In genomic region chr2:26646643-26647293, GRCm38 (mm10) we compare ENCODE assay signal across 8 mouse cellular contexts. TPM values are rescaled to one million over a fixed set of nuclear protein-coding genes. Genes with fewer than 3 reads are reported as not detected.
A peak's percentile ranks its signal among the peaks of the same experiment; 100 is the strongest.
DNase-seq lines count a peak whose midpoint lies in the region; ATAC-seq lines count a peak whose summit lies in the region.

No protein-coding gene starts in this region.

- H3K4me2 ChIP-seq in intestine, embryonic 14.5 days (ENCODE audit: low read length), result no peak overlapping the region
- no peak overlapping the region for H3K4me2 ChIP-seq in midbrain, embryonic 13.5 days (replicated peaks)

- H3K27ac ChIP-seq in intestine, embryonic 14.5 days (ENCODE audit: low read depth), result no peak overlapping the region
- H3K27ac ChIP-seq in limb, embryonic 10.5 days, result no peak overlapping the region
- H3K27ac ChIP-seq in midbrain, embryonic 13.5 days, result no peak overlapping the region

- intact Hi-C loops in gastrocnemius, postnatal 36 days (cut with DNase I), result loop anchor here (1.0 to 10.0 kb wide), 3 partner anchors 19 to 388 kb away; partner anchors contain the start of gene Surf6

- DNase-seq in urinary bladder, postnatal 36 days (ENCODE audit: low spot score in 2 of 2), result peak; percentile 27 to 69
- no peak for DNase-seq in urinary bladder, postnatal 10 days (ENCODE audit: low spot score)
- peak; percentile 94 for DNase-seq in embryo, embryonic 10.5 days (ENCODE audit: low spot score)
- peak; percentile 51 to 64 for DNase-seq in gastrocnemius, postnatal 36 days
- DNase-seq in intestine, embryonic 14.5 days (ENCODE audit: low spot score), result peak; percentile 95
- DNase-seq in limb, embryonic 10.5 days (ENCODE audit: low spot score), result peak; percentile 87
- DNase-seq in spleen, adult 12 weeks (ENCODE audit: low spot score), result peak; percentile 70

- no peaks in the 10 kb centered on the region for H3K4me1 ChIP-seq in intestine, embryonic 14.5 days (replicated peaks; ENCODE audit: control insufficient read depth, insufficient read depth, low read length)
- no peaks in the 10 kb centered on the region for H3K4me1 ChIP-seq in limb, embryonic 10.5 days
- H3K4me1 ChIP-seq in midbrain, embryonic 13.5 days (replicated peaks), result no peaks in the 10 kb centered on the region

- no peak overlapping the region for H3K9ac ChIP-seq in intestine, embryonic 14.5 days (ENCODE audit: low read length)
- no peak overlapping the region for H3K9ac ChIP-seq in midbrain, embryonic 13.5 days (replicated peaks)

- peak; percentile 90 for ATAC-seq in intestine, embryonic 14.5 days (replicated peaks; ENCODE audit: low FRiP score, low TSS enrichment, low read depth)
- ATAC-seq in midbrain, embryonic 13.5 days, result peak; percentile 99

- WGBS in intestine, embryonic 14.5 days, result 31% methylated on average over 3 of the region's 3 CpGs
- 34% methylated on average over 3 of the region's 3 CpGs for WGBS in limb, embryonic 10.5 days
- WGBS in midbrain, embryonic 13.5 days, result 19% methylated on average over 3 of the region's 3 CpGs

- no peaks in the 10 kb centered on the region for H3K36me3 ChIP-seq in intestine, embryonic 14.5 days (ENCODE audit: control insufficient read depth, insufficient read depth, low read length)
- no peaks in the 10 kb centered on the region for H3K36me3 ChIP-seq in limb, embryonic 10.5 days
- no peaks in the 10 kb centered on the region for H3K36me3 ChIP-seq in midbrain, embryonic 13.5 days

- no peaks in the 10 kb centered on the region for H3K9me3 ChIP-seq in intestine, embryonic 14.5 days (ENCODE audit: control insufficient read depth, low read length)
- H3K9me3 ChIP-seq in limb, embryonic 10.5 days (replicated peaks), result no peaks in the 10 kb centered on the region
- no peaks in the 10 kb centered on the region for H3K9me3 ChIP-seq in midbrain, embryonic 13.5 days

- H3K4me3 ChIP-seq in intestine, embryonic 14.5 days (ENCODE audit: low read depth, low read length), result no peak overlapping the region
- no peak overlapping the region for H3K4me3 ChIP-seq in limb, embryonic 10.5 days
- no peak overlapping the region for H3K4me3 ChIP-seq in midbrain, embryonic 13.5 days (replicated peaks)

- H3K27me3 ChIP-seq in intestine, embryonic 14.5 days (replicated peaks; ENCODE audit: control insufficient read depth, insufficient read depth, low read length), result no peaks in the 10 kb centered on the region
- H3K27me3 ChIP-seq in limb, embryonic 10.5 days (ENCODE audit: low read depth, poor library complexity, severe bottlenecking), result no peaks in the 10 kb centered on the region
- no peaks in the 10 kb centered on the region for H3K27me3 ChIP-seq in midbrain, embryonic 13.5 days

RNA-seq across cellular contexts. Expression of gene Fam69b, which starts 18.5 kb away (rescaled TPM):
- total RNA-seq in gastrocnemius, postnatal 36 days (2021), result 1 to 10 TPM; 1.6 to 2.3 TPM
- 39.7 and 41.3 TPM in 2 replicates for polyA plus RNA-seq in intestine, embryonic 14.5 days (2014; fragmentation: Nextera tagmentation; extraction: Ambion mirVana)
- 31.3 and 43.3 TPM in 2 replicates for polyA plus RNA-seq in limb, embryonic 10.5 days (2016; fragmentation: Nextera tagmentation; extraction: Ambion mirVana)
- 112 and 118 TPM in 2 replicates for polyA plus RNA-seq in midbrain, embryonic 13.5 days (2015; fragmentation: Nextera tagmentation; extraction: Ambion mirVana)

RNA-seq across cellular contexts. Expression of gene Lcn4, which starts 24.3 kb away (rescaled TPM):
- total RNA-seq in gastrocnemius, postnatal 36 days (2021), result not detected
- polyA plus RNA-seq in intestine, embryonic 14.5 days (2014; fragmentation: Nextera tagmentation; extraction: Ambion mirVana), result not detected in 2 replicates
- polyA plus RNA-seq in limb, embryonic 10.5 days (2016; fragmentation: Nextera tagmentation; extraction: Ambion mirVana), result not detected in 2 replicates
- not detected in 2 replicates for polyA plus RNA-seq in midbrain, embryonic 13.5 days (2015; fragmentation: Nextera tagmentation; extraction: Ambion mirVana)

RNA-seq across cellular contexts. Expression of gene Agpat2, which starts 42.6 kb away (rescaled TPM):
- total RNA-seq in gastrocnemius, postnatal 36 days (2021), result 1 to 10 TPM; 5.6 to 5.9 TPM
- polyA plus RNA-seq in intestine, embryonic 14.5 days (2014; fragmentation: Nextera tagmentation; extraction: Ambion mirVana), result 47.5 and 53.8 TPM in 2 replicates
- 13.2 and 14.5 TPM in 2 replicates for polyA plus RNA-seq in limb, embryonic 10.5 days (2016; fragmentation: Nextera tagmentation; extraction: Ambion mirVana)
- polyA plus RNA-seq in midbrain, embryonic 13.5 days (2015; fragmentation: Nextera tagmentation; extraction: Ambion mirVana), result 4.0 and 5.3 TPM in 2 replicates
